Mouse (Mus musculus) granulocyte monocyte progenitor cell, adult 5-6 weeks (primary cell): ENCODE data around the gene Kif1b. TPM values are rescaled to one million over a fixed set of nuclear protein-coding genes. Genes with fewer than 3 reads are reported as not detected.

Experiments
- ATAC-seq: replicated peaks from 2 replicates; pipeline ENCODE4 v1.8.0; 2016; ENCODE audit warnings: mild to moderate bottlenecking, moderate TSS enrichment, inconsistent platforms; ENCODE audit not compliant: poor library complexity, severe bottlenecking
- total RNA-seq, 2 experiments: library from RNA; stranded (forward) in 1 of 2; stranded (reverse) in 1 of 2; fragments of 200-712, 200-1000 nt in 1 of 2; fragments of >200 nt in 1 of 2; fragmentation: Nextera tagmentation in 1 of 2; gene quantifications; 2 replicates each; pipeline ENCODE4 v1.2.3; 2014 to 2017

The Kif1b gene
- total RNA-seq, 2 experiments from 2014 or later, result 24.2 to 26.3 TPM

- no peak for ATAC-seq
These were observed 11.6 kb upstream of the Kif1b start for GRCm38 (mm10) chr4:149319088-149319487.

GRCm38 (mm10) chr4:149317387-149317786, 9.9 kb upstream of the Kif1b start:
- no peak for ATAC-seq

- no peak for ATAC-seq
These were observed 6.9 kb upstream of the Kif1b start for GRCm38 (mm10) chr4:149314275-149314837.

- ATAC-seq, result no peak
These were observed 6.2 kb upstream of the Kif1b start for GRCm38 (mm10) chr4:149313558-149314253.

- ATAC-seq, result no peak
These were observed 4.5 kb upstream of the Kif1b start for GRCm38 (mm10) chr4:149311996-149312395.

- no peak for ATAC-seq
These were observed 963 bp upstream of the Kif1b start for GRCm38 (mm10) chr4:149308491-149308820.

GRCm38 (mm10) chr4:149306712-149307595, 539 bp downstream of the Kif1b start:
- peak; percentile 11; the same call in 1 of the 2 replicates for ATAC-seq

- no peak for ATAC-seq
These were observed 1.5 kb downstream of the Kif1b start for GRCm38 (mm10) chr4:149305761-149306711.

GRCm38 (mm10) chr4:149304466-149304865, 3.0 kb downstream of the Kif1b start:
- no peak for ATAC-seq

GRCm38 (mm10) chr4:149303502-149303901, 4.0 kb downstream of the Kif1b start:
- ATAC-seq, result no peak

- no peak for ATAC-seq
These were observed 4.7 kb downstream of the Kif1b start for GRCm38 (mm10) chr4:149302751-149303150.

- ATAC-seq, result no peak
These were observed 5.4 kb downstream of the Kif1b start for GRCm38 (mm10) chr4:149302136-149302535.

GRCm38 (mm10) chr4:149296501-149296900, 11.0 kb downstream of the Kif1b start:
- ATAC-seq, result no peak

- ATAC-seq, result no peak
These were observed 14.5 kb downstream of the Kif1b start for GRCm38 (mm10) chr4:149292984-149293383.

- ATAC-seq, result no peak
These were observed 16.4 kb downstream of the Kif1b start for GRCm38 (mm10) chr4:149291061-149291460.

- no peak for ATAC-seq
These were observed 17.2 kb downstream of the Kif1b start for GRCm38 (mm10) chr4:149290157-149290750.

GRCm38 (mm10) chr4:149286287-149287137, 21.0 kb downstream of the Kif1b start:
- ATAC-seq, result no peak

GRCm38 (mm10) chr4:149285691-149286090, 21.8 kb downstream of the Kif1b start:
- ATAC-seq, result no peak

GRCm38 (mm10) chr4:149283018-149283417, 24.5 kb downstream of the Kif1b start:
- ATAC-seq, result no peak
